Mouse (Mus musculus): ENCODE data around the gene Mttp. TPM values are rescaled to one million over a fixed set of nuclear protein-coding genes. Genes with fewer than 3 reads are reported as not detected.

Mttp gene
- polyA plus RNA-seq, 1 experiment from 2014 or later: 8.6 TPM

DNA sequence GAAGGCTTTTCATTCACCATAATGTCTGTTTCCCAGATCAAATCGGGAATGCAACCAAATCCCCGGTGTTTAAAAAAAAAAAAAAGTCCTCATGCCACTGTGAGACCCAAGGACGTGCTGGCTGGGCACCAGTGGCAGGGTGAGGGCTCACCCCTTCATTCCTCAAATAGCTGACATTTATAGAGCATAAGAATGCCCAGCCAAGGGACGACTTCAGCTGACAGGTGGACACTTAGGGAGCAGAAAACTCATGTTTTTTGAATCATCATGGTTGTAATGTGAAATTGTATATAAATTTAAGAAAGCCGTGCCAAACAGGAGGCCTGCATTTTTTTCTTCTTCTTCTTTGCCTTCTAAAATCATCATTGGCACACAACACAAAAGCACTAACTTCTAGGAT is 39.7 kb downstream of the Mttp start:
- H3K9me3 ChIP-seq (ENCODE audit: control insufficient read depth, low read length): no peaks in the 10 kb centered on the region
- H3K27ac ChIP-seq (ENCODE audit: low read length): no peak overlapping the region
- no peak overlapping the region for H3K9ac ChIP-seq (ENCODE audit: low read length)
- no peak for ATAC-seq (ENCODE audit: low read depth)
- 59% methylated on average over 5 of the region's 5 CpGs for WGBS
- H3K4me1 ChIP-seq (replicated peaks; ENCODE audit: control insufficient read depth, insufficient read depth, low read length): no peaks in the 10 kb centered on the region
- no peak overlapping the region for H3K4me3 ChIP-seq (ENCODE audit: low read length)
- H3K4me2 ChIP-seq (ENCODE audit: low read depth, low read length): no peak overlapping the region
- no peaks in the 10 kb centered on the region for H3K36me3 ChIP-seq (ENCODE audit: control insufficient read depth, insufficient read depth, low read length)
- no peaks in the 10 kb centered on the region for H3K27me3 ChIP-seq (ENCODE audit: control insufficient read depth, insufficient read depth, low read depth, low read length)

DNA sequence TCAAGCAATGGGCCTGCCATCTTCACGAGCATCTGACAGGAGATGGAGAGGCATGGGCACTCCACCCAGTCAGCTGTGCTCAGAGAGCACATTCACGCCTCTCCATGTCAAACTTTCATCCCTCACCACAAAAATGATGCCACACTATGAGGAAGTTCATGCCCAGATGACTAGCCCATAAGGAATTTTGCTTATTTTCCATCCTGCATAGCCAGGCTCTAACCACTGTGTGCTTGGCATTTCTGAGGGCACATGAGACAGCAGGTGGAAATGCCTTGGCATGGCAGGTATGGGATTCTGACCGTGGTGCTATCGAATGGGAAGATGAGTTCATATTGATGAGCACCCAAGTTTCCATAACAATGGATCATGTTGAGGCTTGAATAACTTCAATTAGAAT is 41.1 kb downstream of the Mttp start:
- Histone ChIP-seq H3K4me1 (replicated peaks; ENCODE audit: control insufficient read depth, insufficient read depth, low read length) (no peaks in the 10 kb centered on the region), H3K4me3 (ENCODE audit: low read length) (no peak overlapping the region), H3K4me2 (ENCODE audit: low read depth, low read length) (no peak overlapping the region), H3K36me3 (ENCODE audit: control insufficient read depth, insufficient read depth, low read length) (no peaks in the 10 kb centered on the region), H3K27ac (ENCODE audit: low read length) (no peak overlapping the region), H3K27me3 (ENCODE audit: control insufficient read depth, insufficient read depth, low read depth, low read length) (no peaks in the 10 kb centered on the region), H3K9ac (ENCODE audit: low read length) (no peak overlapping the region), H3K9me3 (ENCODE audit: control insufficient read depth, low read length) (no peaks in the 10 kb centered on the region)
- no peak for ATAC-seq (ENCODE audit: low read depth)
- WGBS: 84% methylated on average over 4 of the region's 4 CpGs

GRCm38 (mm10) chr3:138101936-138102335 is 42.8 kb downstream of the Mttp start:
- Histone ChIP-seq H3K4me3 (ENCODE audit: low read length) (no peak overlapping the region), H3K4me2 (ENCODE audit: low read depth, low read length) (no peak overlapping the region), H3K27ac (ENCODE audit: low read length) (no peak overlapping the region), H3K9ac (ENCODE audit: low read length) (no peak overlapping the region), H3K36me3 (ENCODE audit: control insufficient read depth, insufficient read depth, low read length) (no peaks in the 10 kb centered on the region), H3K27me3 (ENCODE audit: control insufficient read depth, insufficient read depth, low read depth, low read length) (no peaks in the 10 kb centered on the region), H3K4me1 (replicated peaks; ENCODE audit: control insufficient read depth, insufficient read depth, low read length) (peaks cover 6% of the 10 kb centered on the region), H3K9me3 (ENCODE audit: control insufficient read depth, low read length) (no peaks in the 10 kb centered on the region)
- WGBS: 60% methylated on average over 4 of the region's 4 CpGs
- peak; percentile 67; the same call in 1 of the 2 replicates for ATAC-seq (ENCODE audit: low read depth)

- H3K36me3 ChIP-seq (ENCODE audit: control insufficient read depth, insufficient read depth, low read length): no peaks in the 10 kb centered on the region
- no peak overlapping the region for H3K27ac ChIP-seq (ENCODE audit: low read length)
- H3K27me3 ChIP-seq (ENCODE audit: control insufficient read depth, insufficient read depth, low read depth, low read length): no peaks in the 10 kb centered on the region
- peaks cover 10% of the 10 kb centered on the region for H3K4me1 ChIP-seq (replicated peaks; ENCODE audit: control insufficient read depth, insufficient read depth, low read length)
- H3K4me2 ChIP-seq (ENCODE audit: low read depth, low read length): no peak overlapping the region
- ATAC-seq (ENCODE audit: low read depth): peak; percentile 51
- no peak overlapping the region for H3K9ac ChIP-seq (ENCODE audit: low read length)
- H3K9me3 ChIP-seq (ENCODE audit: control insufficient read depth, low read length): no peaks in the 10 kb centered on the region
- 55% methylated on average over 1 of the region's 1 CpGs for WGBS
- no peak overlapping the region for H3K4me3 ChIP-seq (ENCODE audit: low read length)
These were observed 47.0 kb downstream of the Mttp start for GRCm38 (mm10) chr3:138097718-138098117.

DNA sequence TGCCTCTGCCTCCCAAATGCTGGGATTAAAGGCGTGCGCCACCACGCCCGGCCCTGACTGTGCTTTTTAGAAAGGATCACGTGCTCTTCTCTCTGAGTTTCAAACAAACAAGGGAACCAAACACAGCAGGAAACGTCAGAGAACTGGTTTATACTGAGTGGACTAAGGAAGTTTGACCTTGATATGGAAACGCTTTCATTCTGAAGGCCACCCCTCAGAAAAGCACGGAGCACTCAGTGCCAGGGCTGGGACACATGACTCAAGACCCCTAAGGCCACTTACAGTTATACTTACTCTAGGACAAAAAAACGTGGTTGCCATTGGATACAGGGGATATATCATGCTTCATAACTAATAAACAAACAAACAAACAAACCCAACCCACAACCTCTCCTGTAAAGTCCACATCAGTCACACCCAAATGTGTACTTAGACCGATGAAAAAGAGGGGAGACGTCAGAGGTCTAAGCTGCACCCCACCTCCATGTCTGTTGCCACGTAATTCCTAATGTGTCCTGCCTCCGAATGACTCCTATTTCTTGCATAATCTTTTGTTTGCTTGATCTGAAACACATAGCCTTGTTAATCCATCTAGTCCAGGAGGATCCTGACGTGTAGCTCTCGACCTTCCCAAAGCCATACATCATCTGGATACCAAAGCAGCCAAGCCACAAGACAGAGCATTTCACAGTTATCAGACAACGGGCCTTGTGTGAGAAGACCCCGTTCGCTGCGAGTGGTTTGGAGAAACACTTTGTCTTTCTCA is 48.3 kb downstream of the Mttp start:
- no peaks in the 10 kb centered on the region for H3K27me3 ChIP-seq (ENCODE audit: control insufficient read depth, insufficient read depth, low read depth, low read length)
- H3K4me1 ChIP-seq (replicated peaks; ENCODE audit: control insufficient read depth, insufficient read depth, low read length): peaks cover 10% of the 10 kb centered on the region
- peak overlapping the region; percentile 56; the same call in 1 of the 2 replicates for H3K27ac ChIP-seq (ENCODE audit: low read length)
- H3K4me3 ChIP-seq (ENCODE audit: low read length): no peak overlapping the region
- H3K4me2 ChIP-seq (ENCODE audit: low read depth, low read length): no peak overlapping the region
- H3K9me3 ChIP-seq (ENCODE audit: control insufficient read depth, low read length): no peaks in the 10 kb centered on the region
- no peak for ATAC-seq (ENCODE audit: low read depth)
- WGBS: 79% methylated on average over 19 of the region's 19 CpGs
- no peaks in the 10 kb centered on the region for H3K36me3 ChIP-seq (ENCODE audit: control insufficient read depth, insufficient read depth, low read length)
- no peak overlapping the region for H3K9ac ChIP-seq (ENCODE audit: low read length)

- Histone ChIP-seq H3K27me3 (ENCODE audit: control insufficient read depth, insufficient read depth, low read depth, low read length) (no peaks in the 10 kb centered on the region), H3K36me3 (ENCODE audit: control insufficient read depth, insufficient read depth, low read length) (no peaks in the 10 kb centered on the region), H3K9ac (ENCODE audit: low read length) (no peak overlapping the region), H3K9me3 (ENCODE audit: control insufficient read depth, low read length) (no peaks in the 10 kb centered on the region), H3K4me2 (ENCODE audit: low read depth, low read length) (no peak overlapping the region), H3K27ac (ENCODE audit: low read length) (peak overlapping the region; percentile 56), H3K4me3 (ENCODE audit: low read length) (no peak overlapping the region), H3K4me1 (replicated peaks; ENCODE audit: control insufficient read depth, insufficient read depth, low read length) (peaks cover 10% of the 10 kb centered on the region)
- WGBS: 28% methylated on average over 10 of the region's 10 CpGs
- peak; percentile 70 for ATAC-seq (ENCODE audit: low read depth)
These were observed 49.0 kb downstream of the Mttp start for GRCm38 (mm10) chr3:138095718-138096117.

- Histone ChIP-seq H3K27me3 (ENCODE audit: control insufficient read depth, insufficient read depth, low read depth, low read length) (no peaks in the 10 kb centered on the region), H3K27ac (ENCODE audit: low read length) (peak overlapping the region; percentile 56), H3K4me1 (replicated peaks; ENCODE audit: control insufficient read depth, insufficient read depth, low read length) (peaks cover 10% of the 10 kb centered on the region), H3K4me2 (ENCODE audit: low read depth, low read length) (no peak overlapping the region), H3K9me3 (ENCODE audit: control insufficient read depth, low read length) (no peaks in the 10 kb centered on the region), H3K9ac (ENCODE audit: low read length) (no peak overlapping the region), H3K36me3 (ENCODE audit: control insufficient read depth, insufficient read depth, low read length) (no peaks in the 10 kb centered on the region), H3K4me3 (ENCODE audit: low read length) (no peak overlapping the region)
- ATAC-seq (ENCODE audit: low read depth): peak; percentile 71
- WGBS: 59% methylated on average over 3 of the region's 3 CpGs
These were observed 49.5 kb downstream of the Mttp start for GRCm38 (mm10) chr3:138095301-138095700.

DNA sequence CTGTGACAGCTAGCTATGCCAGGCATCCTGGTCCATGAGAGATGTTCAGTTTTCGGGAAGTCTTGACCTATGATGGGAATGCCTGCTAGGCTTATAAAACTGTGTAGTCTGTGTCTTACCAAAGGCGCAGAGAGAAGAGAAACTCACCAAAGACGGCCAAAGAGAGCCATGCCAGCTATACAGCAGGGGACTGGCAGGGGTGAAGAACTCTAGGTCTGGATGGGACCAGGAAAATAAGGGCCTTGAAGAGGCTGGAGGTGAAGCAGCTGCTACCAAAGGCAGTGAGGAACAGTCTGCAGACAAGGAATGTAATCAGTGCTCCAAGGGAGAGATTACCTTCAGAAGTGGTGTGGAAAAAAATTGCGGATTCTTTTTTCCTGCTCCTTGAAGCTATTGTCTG is 60.9 kb downstream of the Mttp start:
- H3K4me1 ChIP-seq (replicated peaks; ENCODE audit: control insufficient read depth, insufficient read depth, low read length): no peaks in the 10 kb centered on the region
- no peak for ATAC-seq (ENCODE audit: low read depth)
- no peaks in the 10 kb centered on the region for H3K27me3 ChIP-seq (ENCODE audit: control insufficient read depth, insufficient read depth, low read depth, low read length)
- H3K9me3 ChIP-seq (ENCODE audit: control insufficient read depth, low read length): no peaks in the 10 kb centered on the region
- WGBS: 77% methylated on average over 4 of the region's 4 CpGs
- no peaks in the 10 kb centered on the region for H3K36me3 ChIP-seq (ENCODE audit: control insufficient read depth, insufficient read depth, low read length)
- no peak overlapping the region for H3K4me2 ChIP-seq (ENCODE audit: low read depth, low read length)
- H3K9ac ChIP-seq (ENCODE audit: low read length): no peak overlapping the region
- no peak overlapping the region for H3K27ac ChIP-seq (ENCODE audit: low read length)
- H3K4me3 ChIP-seq (ENCODE audit: low read length): no peak overlapping the region

DNA sequence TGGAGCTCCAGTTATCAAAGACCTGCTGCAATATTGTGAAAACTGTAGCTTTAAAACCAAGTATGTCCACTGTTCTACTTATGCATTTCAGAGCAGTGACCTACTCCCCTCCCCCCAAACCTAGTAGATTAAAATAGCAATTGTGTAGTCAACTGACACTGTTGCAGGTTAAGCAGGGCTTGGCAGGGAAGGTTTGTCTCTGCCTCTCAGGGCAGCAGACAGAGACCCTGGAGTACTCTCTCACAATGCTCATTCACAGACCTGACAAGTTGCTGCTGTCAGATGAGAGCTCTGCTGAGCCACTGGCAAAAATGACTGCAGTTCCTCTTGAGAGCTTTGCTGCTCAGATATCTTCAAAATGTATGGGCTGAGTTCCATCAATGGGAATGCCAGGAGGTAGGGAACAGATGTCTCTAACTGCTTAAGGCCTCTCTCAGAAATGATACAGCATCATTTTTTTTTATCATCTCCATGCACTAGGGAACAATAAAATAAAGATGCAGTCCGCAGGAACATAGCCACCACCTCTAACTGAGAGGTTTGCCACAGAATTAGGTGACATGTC is 61.6 kb downstream of the Mttp start:
- Histone ChIP-seq H3K27me3 (ENCODE audit: control insufficient read depth, insufficient read depth, low read depth, low read length) (no peaks in the 10 kb centered on the region), H3K4me3 (ENCODE audit: low read length) (no peak overlapping the region), H3K27ac (ENCODE audit: low read length) (no peak overlapping the region), H3K36me3 (ENCODE audit: control insufficient read depth, insufficient read depth, low read length) (no peaks in the 10 kb centered on the region), H3K9me3 (ENCODE audit: control insufficient read depth, low read length) (no peaks in the 10 kb centered on the region), H3K4me1 (replicated peaks; ENCODE audit: control insufficient read depth, insufficient read depth, low read length) (no peaks in the 10 kb centered on the region), H3K9ac (ENCODE audit: low read length) (no peak overlapping the region), H3K4me2 (ENCODE audit: low read depth, low read length) (no peak overlapping the region)
- ATAC-seq (ENCODE audit: low read depth): no peak
- WGBS: 79% methylated on average over 1 of the region's 1 CpGs
